8 mouse cellular contexts compared by ENCODE assay signal in genomic region chr17:35258492-35259478, GRCm38 (mm10). TPM values are rescaled to one million over a fixed set of nuclear protein-coding genes. Genes with fewer than 3 reads are reported as not detected.
DNase-seq lines count a peak whose midpoint lies in the region; ATAC-seq lines count a peak whose summit lies in the region.

No protein-coding gene starts in this region.

- H3K4me1 ChIP-seq in forebrain, embryonic 12.5 days: peaks cover 10% of the 10 kb centered on the region
- no peaks in the 10 kb centered on the region for H3K4me1 ChIP-seq in forebrain, embryonic 11.5 days (replicated peaks; ENCODE audit: control insufficient read depth, insufficient read depth, low read length)
- H3K4me1 ChIP-seq in midbrain, embryonic 16.5 days (ENCODE audit: control insufficient read depth, insufficient read depth, low read length): peaks cover 2% of the 10 kb centered on the region; the same call in 1 of the 2 replicates

- no peak overlapping the region for H3K9ac ChIP-seq in forebrain, embryonic 12.5 days
- no peak overlapping the region for H3K9ac ChIP-seq in forebrain, embryonic 11.5 days (ENCODE audit: low read length)
- H3K9ac ChIP-seq in midbrain, embryonic 16.5 days (ENCODE audit: low read depth, low read length): no peak overlapping the region

- peaks cover 37% of the 10 kb centered on the region for H3K27me3 ChIP-seq in forebrain, embryonic 12.5 days
- peaks cover 2% of the 10 kb centered on the region; the same call in 1 of the 2 replicates for H3K27me3 ChIP-seq in forebrain, embryonic 11.5 days (ENCODE audit: control insufficient read depth, insufficient read depth, low read length)
- peaks cover 2% of the 10 kb centered on the region; the same call in 1 of the 2 replicates for H3K27me3 ChIP-seq in midbrain, embryonic 16.5 days (ENCODE audit: control insufficient read depth, insufficient read depth, low read depth, low read length)

- no peak for DNase-seq in forebrain, embryonic 11.5 days (ENCODE audit: low spot score)
- peak; percentile 100 for DNase-seq in MEL-GATA-1-ER (ENCODE audit: extremely low read depth, low read depth)
- DNase-seq in induced T-regulatory cell, adult 2 months (ENCODE audit: low read depth): peak; percentile 94
- peak; percentile 91 for DNase-seq in lung, postnatal 25 days (ENCODE audit: low spot score)
- DNase-seq in thymus, postnatal 14 days: peak; percentile 43
- DNase-seq in testis, postnatal 14 days (ENCODE audit: low spot score): no peak

- WGBS in forebrain, embryonic 12.5 days: 65% methylated on average over 13 of the region's 14 CpGs
- 66% methylated on average over 13 of the region's 14 CpGs for WGBS in forebrain, embryonic 11.5 days
- 73% methylated on average over 13 of the region's 14 CpGs for WGBS in midbrain, embryonic 16.5 days

- no peak overlapping the region for H3K4me3 ChIP-seq in forebrain, embryonic 12.5 days (replicated peaks)
- no peak overlapping the region for H3K4me3 ChIP-seq in forebrain, embryonic 11.5 days (ENCODE audit: low read depth, low read length)
- H3K4me3 ChIP-seq in midbrain, embryonic 16.5 days (ENCODE audit: low read depth, low read length): no peak overlapping the region

- ATAC-seq in forebrain, embryonic 12.5 days (ENCODE audit: low FRiP score): no peak
- no peak for ATAC-seq in forebrain, embryonic 11.5 days (replicated peaks; ENCODE audit: low FRiP score)
- ATAC-seq in midbrain, embryonic 16.5 days: no peak

- H3K9me3 ChIP-seq in forebrain, embryonic 12.5 days: no peaks in the 10 kb centered on the region
- H3K9me3 ChIP-seq in forebrain, embryonic 11.5 days (ENCODE audit: control insufficient read depth, low read length): no peaks in the 10 kb centered on the region
- no peaks in the 10 kb centered on the region for H3K9me3 ChIP-seq in midbrain, embryonic 16.5 days (replicated peaks; ENCODE audit: control insufficient read depth, low read length, poor library complexity, severe bottlenecking)

- H3K27ac ChIP-seq in forebrain, embryonic 12.5 days: no peak overlapping the region
- no peak overlapping the region for H3K27ac ChIP-seq in forebrain, embryonic 11.5 days (ENCODE audit: low read depth, low read length)
- H3K27ac ChIP-seq in midbrain, embryonic 16.5 days (ENCODE audit: low read length): no peak overlapping the region

- H3K36me3 ChIP-seq in forebrain, embryonic 12.5 days (replicated peaks): peaks cover 11% of the 10 kb centered on the region
- H3K36me3 ChIP-seq in forebrain, embryonic 11.5 days (ENCODE audit: control insufficient read depth, insufficient read depth, low read length): no peaks in the 10 kb centered on the region
- H3K36me3 ChIP-seq in midbrain, embryonic 16.5 days (ENCODE audit: control insufficient read depth, insufficient read depth, low read length): peaks cover 5% of the 10 kb centered on the region

- peak overlapping the region; percentile 40; the same call in 1 of the 2 replicates for H3K4me2 ChIP-seq in forebrain, embryonic 12.5 days
- H3K4me2 ChIP-seq in forebrain, embryonic 11.5 days (ENCODE audit: low read depth, low read length, severe bottlenecking): no peak overlapping the region
- no peak overlapping the region for H3K4me2 ChIP-seq in midbrain, embryonic 16.5 days (ENCODE audit: low read length)

RNA-seq across cellular contexts. Expression of gene H2-D1, which starts 3.7 kb away (rescaled TPM):
- polyA plus RNA-seq in forebrain, embryonic 12.5 days (2016; fragmentation: Nextera tagmentation; extraction: Ambion mirVana): 37.2 and 39.2 TPM in 2 replicates
- polyA plus RNA-seq in forebrain, embryonic 11.5 days (2014; fragmentation: Nextera tagmentation; extraction: Ambion mirVana): 45.8 and 51.2 TPM in 2 replicates
- polyA plus RNA-seq in midbrain, embryonic 16.5 days (2015; fragmentation: Nextera tagmentation; extraction: Ambion mirVana): 82.5 and 109 TPM in 2 replicates

RNA-seq across cellular contexts. Expression of gene Ddx39b, which starts 17.2 kb away (rescaled TPM):
- polyA plus RNA-seq in forebrain, embryonic 12.5 days (2016; fragmentation: Nextera tagmentation; extraction: Ambion mirVana): 614 and 623 TPM in 2 replicates
- 717 and 756 TPM in 2 replicates for polyA plus RNA-seq in forebrain, embryonic 11.5 days (2014; fragmentation: Nextera tagmentation; extraction: Ambion mirVana)
- polyA plus RNA-seq in midbrain, embryonic 16.5 days (2015; fragmentation: Nextera tagmentation; extraction: Ambion mirVana): 339 and 357 TPM in 2 replicates

RNA-seq across cellular contexts. Expression of gene Nfkbil1, which starts 23.2 kb away (rescaled TPM):
- polyA plus RNA-seq in forebrain, embryonic 12.5 days (2016; fragmentation: Nextera tagmentation; extraction: Ambion mirVana): 11.0 and 12.9 TPM in 2 replicates
- 4.3 and 5.5 TPM in 2 replicates for polyA plus RNA-seq in forebrain, embryonic 11.5 days (2014; fragmentation: Nextera tagmentation; extraction: Ambion mirVana)
- polyA plus RNA-seq in midbrain, embryonic 16.5 days (2015; fragmentation: Nextera tagmentation; extraction: Ambion mirVana): 9.2 and 9.4 TPM in 2 replicates

RNA-seq across cellular contexts. Expression of gene Atp6v1g2, which starts 25.3 kb away (rescaled TPM):
- 16.2 and 17.3 TPM in 2 replicates for polyA plus RNA-seq in forebrain, embryonic 12.5 days (2016; fragmentation: Nextera tagmentation; extraction: Ambion mirVana)
- 12.1 and 14.2 TPM in 2 replicates for polyA plus RNA-seq in forebrain, embryonic 11.5 days (2014; fragmentation: Nextera tagmentation; extraction: Ambion mirVana)
- 111 and 139 TPM in 2 replicates for polyA plus RNA-seq in midbrain, embryonic 16.5 days (2015; fragmentation: Nextera tagmentation; extraction: Ambion mirVana)

RNA-seq across cellular contexts. Expression of gene Gm16181, which starts 38.2 kb away (rescaled TPM):
- polyA plus RNA-seq in forebrain, embryonic 12.5 days (2016; fragmentation: Nextera tagmentation; extraction: Ambion mirVana): 0.41 TPM in 2 replicates
- polyA plus RNA-seq in forebrain, embryonic 11.5 days (2014; fragmentation: Nextera tagmentation; extraction: Ambion mirVana): 0.85 TPM in 1 of 2 replicates, not detected in the other
- 0.38 and 0.57 TPM in 2 replicates for polyA plus RNA-seq in midbrain, embryonic 16.5 days (2015; fragmentation: Nextera tagmentation; extraction: Ambion mirVana)

Comparison
In these comparisons a context has a peak if more than half of its experiments do, and no peak if none do; other contexts are left out.
1. DNase-seq: peak in MEL-GATA-1-ER (single experiment), induced T-regulatory cell, adult 2 months (single experiment), lung, postnatal 25 days (single experiment) and thymus, postnatal 14 days (single experiment); none in forebrain, embryonic 11.5 days (single experiment) and testis, postnatal 14 days (single experiment).